Mouse (Mus musculus) hindbrain, embryonic 13.5 days (tissue): Measurements from ENCODE around the gene Gm49486. TPM values are rescaled to one million over a fixed set of nuclear protein-coding genes. Genes with fewer than 3 reads are reported as not detected.

Source experiments
- ATAC-seq: fragments of 200-750 bp; cut with Nextera tagmentation; 2 replicates; pipeline ENCODE4 v1.8.0; 2017; ENCODE audit warnings: moderate TSS enrichment; ENCODE audit not compliant: low FRiP score
- H3K27ac ChIP-seq: fragments of 300-500 bp; sonication (generic); 2 replicates; pipeline ENCODE4 v1.5.1; 2015; ENCODE audit warnings: inconsistent platforms, mild to moderate bottlenecking, moderate library complexity
- H3K27me3 ChIP-seq: fragments of 300-500 bp; sonication (generic); 2 replicates; pipeline ENCODE4 v1.6.1; 2015; ENCODE audit warnings: mild to moderate bottlenecking, inconsistent platforms
- H3K36me3 ChIP-seq: fragments of 300-500 bp; sonication (generic); 2 replicates; pipeline ENCODE4 v1.6.1; 2015; ENCODE audit warnings: mild to moderate bottlenecking, inconsistent platforms
- H3K4me1 ChIP-seq: fragments of 300-500 bp; sonication (generic); replicated peaks from 2 replicates; pipeline ENCODE4 v1.6.1; 2015; ENCODE audit warnings: inconsistent platforms
- H3K4me2 ChIP-seq: fragments of 300-500 bp; sonication (generic); 2 replicates; pipeline ENCODE4 v1.6.1; 2015; ENCODE audit warnings: inconsistent platforms, mild to moderate bottlenecking, moderate library complexity
- H3K4me3 ChIP-seq: fragments of 300-500 bp; sonication (generic); 2 replicates; pipeline ENCODE4 v1.5.1; 2015; ENCODE audit warnings: mild to moderate bottlenecking, inconsistent platforms
- H3K9ac ChIP-seq: fragments of 300-500 bp; sonication (generic); 2 replicates; pipeline ENCODE4 v1.6.1; 2015; ENCODE audit warnings: mild to moderate bottlenecking, inconsistent platforms
- H3K9me3 ChIP-seq: fragments of 300-500 bp; sonication (generic); 2 replicates; pipeline ENCODE4 v1.6.1; 2016; ENCODE audit warnings: inconsistent platforms
- WGBS: fragments of 180-500 bp; shearing (Covaris S2); methylation state at CpG from one replicate; pipeline ENCODE4 v1.1.7; 2015; 5-methylcytosine and 5-hydroxymethylcytosine counted together
- polyA plus RNA-seq: library from polyadenylated mRNA; unstranded; fragments of >200 nt; fragmentation: Nextera tagmentation; extraction: Ambion mirVana; gene quantifications from 2 replicates; pipeline ENCODE4 v1.2.1, GENCODE M21; 2015

Gm49486 gene
- polyA plus RNA-seq, 1 experiment from 2014 or later: 1.6 TPM

- Histone ChIP-seq H3K4me3 (no peak overlapping the region), H3K9me3 (no peaks in the 10 kb centered on the region), H3K27ac (no peak overlapping the region), H3K4me2 (no peak overlapping the region), H3K9ac (no peak overlapping the region), H3K4me1 (0 out of 2 replicates have a peak, but pooled peaks cover 5% of the 10 kb centered on the region), H3K36me3 (peaks cover 52% of the 10 kb centered on the region), H3K27me3 (no peaks in the 10 kb centered on the region)
- WGBS: 82% methylated on average over 8 of the region's 8 CpGs
- no peak for ATAC-seq
Measured at GRCm38 (mm10) chr15:79303725-79304124, 74.5 kb downstream of the Gm49486 start.

GRCm38 (mm10) chr15:79304832-79305231 is 75.6 kb downstream of the Gm49486 start:
- Histone ChIP-seq H3K4me3 (no peak overlapping the region), H3K4me2 (no peak overlapping the region), H3K27ac (no peak overlapping the region), H3K9ac (no peak overlapping the region), H3K27me3 (no peaks in the 10 kb centered on the region), H3K9me3 (no peaks in the 10 kb centered on the region), H3K36me3 (peaks cover 52% of the 10 kb centered on the region), H3K4me1 (0 out of 2 replicates have a peak, but pooled peaks cover 5% of the 10 kb centered on the region)
- 80% methylated on average over 3 of the region's 5 CpGs for whole genome bisulfite sequencing
- no peak for ATAC-seq

GRCm38 (mm10) chr15:79306043-79306637 is 76.9 kb downstream of the Gm49486 start:
- no peak overlapping the region for H3K9ac ChIP-seq
- H3K4me1 ChIP-seq: 0 out of 2 replicates have a peak, but pooled peaks cover 5% of the 10 kb centered on the region
- no peaks in the 10 kb centered on the region for H3K27me3 ChIP-seq
- ATAC-seq: no peak
- H3K27ac ChIP-seq: no peak overlapping the region
- H3K36me3 ChIP-seq: peaks cover 48% of the 10 kb centered on the region
- 77% methylated on average over 23 of the region's 23 CpGs for WGBS
- H3K4me3 ChIP-seq: no peak overlapping the region
- no peak overlapping the region for H3K4me2 ChIP-seq
- H3K9me3 ChIP-seq: no peaks in the 10 kb centered on the region

Other genes starting within 250 kb of the Gm49486 start
- gene H1f0, start 200.9 kb upstream of the Gm49486 start, polyA plus RNA-seq: 259 and 266 TPM in 2 replicates
- 0.17 TPM in 1 of 2 replicates, not detected in the other for gene Galr3, start 187.5 kb upstream of the Gm49486 start, polyA plus RNA-seq
- gene Ankrd54, start 166.5 kb upstream of the Gm49486 start, polyA plus RNA-seq: 50.4 and 51.5 TPM in 2 replicates
- 179 and 185 TPM in 2 replicates for gene Eif3l, start 154.2 kb upstream of the Gm49486 start, polyA plus RNA-seq
- gene Micall1, start 120.5 kb upstream of the Gm49486 start, polyA plus RNA-seq: 8.7 and 10.3 TPM in 2 replicates
- gene Polr2f, start 88.4 kb upstream of the Gm49486 start, polyA plus RNA-seq: 263 and 295 TPM in 2 replicates
- gene 1700088E04Rik, start 88.1 kb upstream of the Gm49486 start, polyA plus RNA-seq: 15.3 and 22.1 TPM in 2 replicates
- 6.6 and 8.1 TPM in 2 replicates for gene Sox10, start 64.2 kb upstream of the Gm49486 start, polyA plus RNA-seq
- 83.8 and 90.6 TPM in 2 replicates for gene Pick1, start 218 bp upstream of the Gm49486 start, polyA plus RNA-seq
- 0.54 and 0.86 TPM in 2 replicates for gene Slc16a8, start 25.4 kb downstream of the Gm49486 start, polyA plus RNA-seq
- 1.7 and 2.8 TPM in 2 replicates for gene Baiap2l2, start 56.1 kb downstream of the Gm49486 start, polyA plus RNA-seq
- gene Pla2g6, start 99.0 kb downstream of the Gm49486 start, polyA plus RNA-seq: 34.5 and 35.5 TPM in 2 replicates
- gene Maff, start 117.2 kb downstream of the Gm49486 start, polyA plus RNA-seq: 0.83 and 0.84 TPM in 2 replicates
- 37.7 and 39.2 TPM in 2 replicates for gene Tmem184b, start 174.2 kb downstream of the Gm49486 start, polyA plus RNA-seq
- gene Csnk1e, start 226.2 kb downstream of the Gm49486 start, polyA plus RNA-seq: 231 and 245 TPM in 2 replicates